Mouse (Mus musculus) cerebellum, adult 2 months (tissue): ENCODE measurements around the gene Eif4a3. TPM values are rescaled to one million over a fixed set of nuclear protein-coding genes. Genes with fewer than 3 reads are reported as not detected.
"Not testable (repeated sequence)": the region's sequence is repeated elsewhere in the genome, so short reads cannot be mapped to it uniquely, and the experiment has no call there.

Source experiments
- DNase-seq, 2 experiments: peaks; one replicate each; pipeline ENCODE4 v3.0.0; 2021
- H3K27ac ChIP-seq: fragments of 200-500 bp; 2 replicates; pipeline ENCODE4 v1.5.1; 2012; ENCODE audit warnings: low read length, control low read depth, inconsistent platforms; ENCODE audit not compliant: insufficient read depth
- H3K27me3 ChIP-seq: fragments of 200-500 bp; 2 replicates; pipeline ENCODE4 v1.6.1; 2012; ENCODE audit warnings: inconsistent platforms, mild to moderate bottlenecking, low read length, moderate library complexity; ENCODE audit not compliant: control insufficient read depth, insufficient read depth
- H3K4me1 ChIP-seq: fragments of 200-500 bp; 2 replicates; pipeline ENCODE4 v1.6.1; 2011; ENCODE audit warnings: low read length; ENCODE audit not compliant: control insufficient read depth, insufficient read depth
- H3K4me3 ChIP-seq: fragments of 200-500 bp; replicated peaks from 2 replicates; pipeline ENCODE3; 2011; ENCODE audit warnings: mild to moderate bottlenecking, low read depth, low read length, control low read depth; ENCODE audit not compliant: insufficient read depth
- CTCF ChIP-seq: fragments of 200-500 bp; IDR thresholded peaks from 2 replicates; pipeline ENCODE4 v1.5.1; 2011; ENCODE audit warnings: low read depth, mild to moderate bottlenecking, control low read depth, low read length, moderate library complexity, borderline replicate concordance; ENCODE audit not compliant: insufficient read depth
- POLR2A ChIP-seq: fragments of 200-500 bp; IDR thresholded peaks from 2 replicates; pipeline ENCODE4 v1.6.1; 2011; ENCODE audit warnings: low read length, control low read depth, borderline replicate concordance; ENCODE audit not compliant: insufficient read depth
- WGBS: fragments of 180-500 bp; shearing (Covaris S2); methylation state at CpG from one replicate; pipeline ENCODE4 v1.1.7; 2018; 5-methylcytosine and 5-hydroxymethylcytosine counted together
- polyA plus RNA-seq: library from polyadenylated mRNA; depleted of rRNA; stranded (reverse); fragments of >200 nt; gene quantifications from 2 replicates; pipeline ENCODE4 v1.2.3, GENCODE M21; 2012

Eif4a3 gene
- polyA plus RNA-seq, 1 experiment, result 120 TPM

DNA sequence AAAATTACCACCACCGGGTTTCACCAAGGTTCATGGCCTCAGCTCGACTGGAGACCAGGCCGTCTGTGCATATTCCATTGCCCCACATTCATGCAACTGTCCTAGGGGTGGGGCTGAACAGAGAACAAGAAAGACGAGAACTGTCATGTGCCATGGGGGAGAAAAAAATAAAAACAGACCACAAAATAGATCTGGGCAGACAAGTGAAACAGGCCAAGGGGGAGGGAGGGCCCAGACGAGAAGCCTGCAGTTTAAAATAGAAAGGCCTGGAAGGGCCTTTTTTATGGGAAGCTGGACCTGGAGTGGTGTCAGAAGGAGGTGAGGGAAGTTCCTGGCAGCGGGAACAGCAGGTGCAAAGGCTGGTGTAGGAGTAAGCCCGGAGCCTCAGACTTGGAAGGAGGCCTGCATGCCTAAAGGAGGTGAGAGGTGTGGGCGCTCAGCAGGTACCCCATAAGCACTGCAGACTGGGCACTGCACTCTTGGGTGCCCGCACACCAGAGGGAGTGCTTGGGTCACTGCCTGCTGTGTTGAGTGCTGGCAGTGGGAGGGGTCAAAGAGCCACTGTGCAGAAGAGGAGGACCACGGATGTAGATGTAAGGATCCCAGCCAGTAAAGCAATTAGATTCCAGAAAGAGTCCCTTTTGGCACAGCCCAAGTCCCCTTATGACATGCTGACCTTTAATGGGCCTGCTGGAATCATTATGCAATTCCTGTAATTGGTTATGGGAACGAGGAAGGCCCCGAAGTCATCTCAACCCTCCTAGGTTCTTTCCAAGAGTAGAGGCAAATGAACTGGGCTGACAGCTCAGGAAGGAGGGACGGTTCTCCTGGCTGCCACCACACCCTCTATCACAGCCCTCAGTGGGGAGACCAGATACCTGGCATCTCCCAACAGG lies 7.1 kb upstream of the Eif4a3 start:
- no peaks in the 10 kb centered on the region for H3K4me1 ChIP-seq
- H3K27ac ChIP-seq, result no peak overlapping the region
- no peaks in the 10 kb centered on the region for H3K27me3 ChIP-seq
- DNase-seq, result no peak
- no peak overlapping the region for H3K4me3 ChIP-seq
- TF ChIP-seq POLR2A (no peak), CTCF (no peak)
- WGBS, result 50% methylated on average over 13 of the region's 13 CpGs

DNA sequence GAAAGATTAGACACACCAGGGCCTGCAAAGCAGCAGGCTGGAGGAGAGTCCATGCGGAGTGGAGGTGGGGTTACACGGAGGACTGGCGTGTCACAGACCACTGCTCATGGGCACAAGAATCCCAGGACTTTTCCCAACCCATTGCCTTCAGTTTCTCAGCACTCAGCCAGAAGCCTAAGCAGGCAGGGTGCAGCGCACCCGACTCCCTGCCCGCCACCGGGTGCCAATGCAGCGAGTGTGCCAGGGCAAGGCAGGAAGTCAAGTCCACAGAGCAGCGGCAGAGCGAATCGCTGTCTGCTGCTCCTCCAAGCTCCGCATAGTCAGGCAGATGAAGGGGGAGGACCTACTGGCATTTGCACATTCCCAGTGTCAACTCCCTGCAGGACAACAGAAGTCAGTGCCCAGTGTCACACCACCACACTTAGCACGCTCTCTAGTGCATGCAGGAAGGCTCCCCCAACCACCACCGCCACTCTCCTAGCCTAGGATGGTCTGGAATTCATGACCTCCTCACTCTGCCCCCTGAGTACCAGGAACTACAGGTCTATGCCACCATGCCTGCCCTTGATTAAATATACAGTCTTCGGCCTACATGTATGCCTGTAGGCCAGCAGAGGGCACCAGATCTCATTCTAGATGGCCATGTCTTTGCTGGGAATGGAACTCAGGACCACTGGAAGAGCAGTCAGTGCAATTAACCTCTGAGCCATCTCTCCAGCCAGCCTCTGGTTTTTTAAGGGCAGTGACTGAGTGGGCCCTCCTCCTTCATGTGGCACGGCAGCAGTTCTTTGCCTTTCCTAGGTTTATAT lies 5.2 kb upstream of the Eif4a3 start:
- DNase-seq, result peak; percentile 53 to 56
- Histone ChIP-seq H3K4me3 (no peak overlapping the region), H3K27ac (no peak overlapping the region), H3K4me1 (no peaks in the 10 kb centered on the region), H3K27me3 (no peaks in the 10 kb centered on the region)
- whole genome bisulfite sequencing, result 32% methylated on average over 16 of the region's 16 CpGs
- TF ChIP-seq POLR2A (no peak), CTCF (peak; percentile 70)

DNA sequence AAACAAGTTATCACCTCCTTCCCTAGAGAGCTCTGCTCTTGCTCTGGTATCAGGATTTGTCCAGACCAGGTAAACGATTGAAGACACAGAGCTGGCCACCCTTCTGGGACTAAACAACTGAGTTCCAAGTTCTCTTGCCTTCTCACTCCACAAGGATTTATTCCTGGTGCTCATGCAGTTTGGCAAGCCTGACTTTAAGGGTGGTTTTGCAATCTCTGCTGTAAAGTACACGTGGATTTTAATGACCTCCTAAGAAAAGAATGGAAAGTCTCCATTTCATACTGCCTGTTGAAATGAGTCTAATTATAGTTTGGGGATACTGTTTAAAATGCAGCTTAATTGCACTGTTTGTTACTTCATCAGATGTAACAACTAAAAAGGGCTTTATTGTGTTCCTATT lies 1.1 kb upstream of the Eif4a3 start:
- WGBS, result 24% methylated on average over 2 of the region's 2 CpGs
- no peak overlapping the region for H3K4me3 ChIP-seq
- TF ChIP-seq CTCF (no peak), POLR2A (no peak)
- H3K27me3 ChIP-seq, result no peaks in the 10 kb centered on the region
- no peak for DNase-seq
- H3K27ac ChIP-seq, result no peak overlapping the region
- H3K4me1 ChIP-seq, result no peaks in the 10 kb centered on the region; the same call in 1 of the 2 replicates

GRCm38 (mm10) chr11:119300246-119300935 lies 502 bp upstream of the Eif4a3 start:
- Histone ChIP-seq H3K27me3 (no peaks in the 10 kb centered on the region), H3K27ac (peak overlapping the region; percentile 74), H3K4me3 (peak overlapping the region; percentile 97), H3K4me1 (no peaks in the 10 kb centered on the region; the same call in 1 of the 2 replicates)
- DNase-seq, result no peak
- 1% methylated on average over 31 of the region's 31 CpGs for WGBS
- no peak for TF ChIP-seq CTCF
- TF ChIP-seq POLR2A, result no peak

GRCm38 (mm10) chr11:119298917-119299316 lies 972 bp downstream of the Eif4a3 start:
- DNase-seq, result no peak
- WGBS, result 2% methylated on average over 7 of the region's 7 CpGs
- Histone ChIP-seq H3K4me1 (no peaks in the 10 kb centered on the region; the same call in 1 of the 2 replicates), H3K4me3 (peak overlapping the region; percentile 97), H3K27me3 (no peaks in the 10 kb centered on the region), H3K27ac (no peak overlapping the region)
- TF ChIP-seq POLR2A, result no peak
- no peak for TF ChIP-seq CTCF

GRCm38 (mm10) chr11:119297996-119298395 lies 1.9 kb downstream of the Eif4a3 start:
- H3K4me3 ChIP-seq, result no peak overlapping the region
- H3K4me1 ChIP-seq, result no peaks in the 10 kb centered on the region; the same call in 1 of the 2 replicates
- 74% methylated on average over 6 of the region's 6 CpGs for WGBS
- TF ChIP-seq CTCF, result no peak
- H3K27me3 ChIP-seq, result no peaks in the 10 kb centered on the region
- no peak overlapping the region for H3K27ac ChIP-seq
- DNase-seq, result no peak

DNA sequence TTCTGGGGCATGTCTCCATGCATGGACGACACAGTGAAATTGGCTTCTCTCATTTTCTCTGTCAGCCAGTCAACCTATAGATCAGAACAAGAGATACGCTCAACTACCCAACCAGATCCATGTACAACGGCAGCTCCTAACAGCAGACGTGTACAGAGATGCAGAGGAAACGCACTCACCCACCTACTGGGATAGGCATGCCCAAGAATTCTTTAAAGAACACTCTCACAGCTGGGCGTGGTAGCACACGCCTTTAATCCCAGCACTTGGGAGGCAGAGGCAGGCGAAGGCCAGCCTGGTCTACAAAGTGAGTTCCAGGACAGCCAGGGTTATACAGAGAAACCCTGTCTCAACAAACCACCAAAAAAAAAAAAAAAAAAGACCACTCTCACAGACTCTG lies 7.0 kb downstream of the Eif4a3 start:
- H3K27ac ChIP-seq, H3K27me3 ChIP-seq, H3K4me1 ChIP-seq, DNase-seq, H3K4me3 ChIP-seq: not testable (repeated sequence)
- 94% methylated on average over 8 of the region's 8 CpGs for WGBS
